Mouse (Mus musculus): ENCODE data around the gene Trim10. TPM values are rescaled to one million over a fixed set of nuclear protein-coding genes. Genes with fewer than 3 reads are reported as not detected.

Trim10 gene
- polyA plus RNA-seq, 1 experiment from 2014 or later = 295 TPM

- no peak for ATAC-seq (ENCODE audit: low read depth)
- Histone ChIP-seq H3K9ac (ENCODE audit: low read depth, low read length) (no peak overlapping the region), H3K27ac (ENCODE audit: low read length) (no peak overlapping the region), H3K4me2 (ENCODE audit: low read depth, low read length) (no peak overlapping the region), H3K4me1 (ENCODE audit: control insufficient read depth, low read depth, low read length) (no peaks in the 10 kb centered on the region), H3K36me3 (ENCODE audit: control insufficient read depth, insufficient read depth) (no peaks in the 10 kb centered on the region), H3K4me3 (ENCODE audit: low read depth, low read length) (no peak overlapping the region), H3K27me3 (ENCODE audit: control insufficient read depth, insufficient read depth, low read depth, low read length) (peaks cover 7% of the 10 kb centered on the region), H3K9me3 (replicated peaks; ENCODE audit: control insufficient read depth, low read length) (no peaks in the 10 kb centered on the region)
- WGBS (ENCODE audit: insufficient replicate concordance) = 44% methylated on average over 2 of the region's 2 CpGs
These were observed 42.7 kb downstream of the Trim10 start for GRCm38 (mm10) chr17:36912031-36912430.

DNA sequence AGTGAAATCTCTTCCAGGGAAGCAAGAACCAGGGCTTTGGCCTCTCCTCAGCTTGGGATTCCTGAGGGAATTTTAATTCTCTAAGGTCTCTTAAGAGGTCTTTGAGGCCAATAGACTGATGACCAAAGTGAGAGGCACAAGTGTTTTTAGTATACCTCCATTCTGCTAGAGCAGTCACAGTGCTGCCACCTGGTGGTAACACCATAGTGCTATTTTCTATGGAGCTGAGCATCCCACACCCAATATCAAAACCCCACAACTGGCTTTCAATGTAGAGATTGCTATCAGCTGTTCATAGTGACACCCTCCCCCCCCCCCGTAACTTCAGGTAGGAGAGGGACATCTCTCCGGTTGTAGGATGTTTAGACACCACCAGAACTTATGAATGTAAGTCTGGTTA, 44.7 kb downstream of the Trim10 start:
- H3K27me3 ChIP-seq (ENCODE audit: control insufficient read depth, insufficient read depth, low read depth, low read length) = peaks cover 7% of the 10 kb centered on the region
- no peaks in the 10 kb centered on the region for H3K9me3 ChIP-seq (replicated peaks; ENCODE audit: control insufficient read depth, low read length)
- no peaks in the 10 kb centered on the region for H3K36me3 ChIP-seq (ENCODE audit: control insufficient read depth, insufficient read depth)
- 7% methylated on average over 2 of the region's 2 CpGs for WGBS (ENCODE audit: insufficient replicate concordance)
- no peak overlapping the region for H3K4me2 ChIP-seq (ENCODE audit: low read depth, low read length)
- no peak overlapping the region for H3K4me3 ChIP-seq (ENCODE audit: low read depth, low read length)
- no peak for ATAC-seq (ENCODE audit: low read depth)
- H3K4me1 ChIP-seq (ENCODE audit: control insufficient read depth, low read depth, low read length) = no peaks in the 10 kb centered on the region
- no peak overlapping the region for H3K27ac ChIP-seq (ENCODE audit: low read length)
- no peak overlapping the region for H3K9ac ChIP-seq (ENCODE audit: low read depth, low read length)

DNA sequence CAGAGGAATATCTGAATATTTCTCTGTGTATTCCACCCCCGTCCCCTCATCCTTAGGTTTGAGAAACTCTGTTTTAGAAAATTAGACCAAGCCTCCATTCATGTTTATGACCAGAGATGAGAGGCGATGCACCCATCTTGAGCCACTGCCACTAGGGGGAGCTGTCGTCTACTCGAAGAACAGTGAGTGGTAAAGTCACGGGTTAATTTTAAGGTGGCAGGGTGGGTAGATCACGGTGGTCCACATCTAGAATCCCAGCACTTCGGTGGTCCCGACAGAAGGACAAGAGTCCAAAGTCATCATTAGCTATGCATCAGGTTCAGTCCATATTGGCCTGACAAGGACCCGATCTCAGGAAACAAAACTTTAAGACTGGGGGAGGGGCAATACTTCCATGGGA, 45.7 kb downstream of the Trim10 start:
- Histone ChIP-seq H3K27ac (ENCODE audit: low read length) (no peak overlapping the region), H3K4me2 (ENCODE audit: low read depth, low read length) (no peak overlapping the region), H3K4me3 (ENCODE audit: low read depth, low read length) (no peak overlapping the region), H3K36me3 (ENCODE audit: control insufficient read depth, insufficient read depth) (no peaks in the 10 kb centered on the region), H3K27me3 (ENCODE audit: control insufficient read depth, insufficient read depth, low read depth, low read length) (peaks cover 7% of the 10 kb centered on the region), H3K9me3 (replicated peaks; ENCODE audit: control insufficient read depth, low read length) (no peaks in the 10 kb centered on the region), H3K4me1 (ENCODE audit: control insufficient read depth, low read depth, low read length) (no peaks in the 10 kb centered on the region), H3K9ac (ENCODE audit: low read depth, low read length) (no peak overlapping the region)
- 8% methylated on average over 9 of the region's 9 CpGs for WGBS (ENCODE audit: insufficient replicate concordance)
- ATAC-seq (ENCODE audit: low read depth) = no peak

GRCm38 (mm10) chr17:36920239-36920638, 50.9 kb downstream of the Trim10 start:
- no peaks in the 10 kb centered on the region for H3K4me1 ChIP-seq (ENCODE audit: control insufficient read depth, low read depth, low read length)
- no peaks in the 10 kb centered on the region for H3K36me3 ChIP-seq (ENCODE audit: control insufficient read depth, insufficient read depth)
- H3K27me3 ChIP-seq (ENCODE audit: control insufficient read depth, insufficient read depth, low read depth, low read length) = peaks cover 7% of the 10 kb centered on the region
- 47% methylated on average over 15 of the region's 15 CpGs for WGBS (ENCODE audit: insufficient replicate concordance)
- H3K27ac ChIP-seq (ENCODE audit: low read length) = no peak overlapping the region
- no peaks in the 10 kb centered on the region for H3K9me3 ChIP-seq (replicated peaks; ENCODE audit: control insufficient read depth, low read length)
- ATAC-seq (ENCODE audit: low read depth) = 0 out of 2 replicates have a peak, but pooled peaks have one; percentile 37
- no peak overlapping the region for H3K4me2 ChIP-seq (ENCODE audit: low read depth, low read length)
- H3K9ac ChIP-seq (ENCODE audit: low read depth, low read length) = no peak overlapping the region
- no peak overlapping the region for H3K4me3 ChIP-seq (ENCODE audit: low read depth, low read length)

DNA sequence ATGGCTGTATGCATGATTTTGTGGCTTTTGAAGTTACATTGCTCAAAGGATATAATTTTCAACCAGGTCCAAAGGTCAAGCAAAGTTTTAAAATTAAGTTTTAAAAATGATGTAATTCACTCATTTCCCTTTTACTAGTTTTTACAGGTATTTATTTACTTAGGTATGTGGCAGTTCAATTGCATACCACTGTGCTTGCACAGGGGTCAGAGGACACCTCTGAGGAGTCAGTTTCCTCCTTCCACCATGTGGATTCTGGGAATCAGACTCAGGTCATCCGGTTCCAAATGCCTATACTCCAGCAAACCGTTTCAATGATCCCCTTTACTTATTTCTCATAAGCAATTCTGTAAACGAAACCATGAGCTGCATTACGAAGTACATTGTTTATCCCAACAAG, 53.3 kb downstream of the Trim10 start:
- H3K36me3 ChIP-seq (ENCODE audit: control insufficient read depth, insufficient read depth) = no peaks in the 10 kb centered on the region
- ATAC-seq (ENCODE audit: low read depth) = no peak
- H3K9ac ChIP-seq (ENCODE audit: low read depth, low read length) = no peak overlapping the region
- no peak overlapping the region for H3K27ac ChIP-seq (ENCODE audit: low read length)
- H3K4me1 ChIP-seq (ENCODE audit: control insufficient read depth, low read depth, low read length) = no peaks in the 10 kb centered on the region
- no peak overlapping the region for H3K4me2 ChIP-seq (ENCODE audit: low read depth, low read length)
- WGBS (ENCODE audit: insufficient replicate concordance) = 58% methylated on average over 4 of the region's 4 CpGs
- no peak overlapping the region for H3K4me3 ChIP-seq (ENCODE audit: low read depth, low read length)
- no peaks in the 10 kb centered on the region; the same call in 1 of the 2 replicates for H3K27me3 ChIP-seq (ENCODE audit: control insufficient read depth, insufficient read depth, low read depth, low read length)
- no peaks in the 10 kb centered on the region for H3K9me3 ChIP-seq (replicated peaks; ENCODE audit: control insufficient read depth, low read length)

- no peak overlapping the region for H3K4me2 ChIP-seq (ENCODE audit: low read depth, low read length)
- no peaks in the 10 kb centered on the region; the same call in 1 of the 2 replicates for H3K27me3 ChIP-seq (ENCODE audit: control insufficient read depth, insufficient read depth, low read depth, low read length)
- H3K4me3 ChIP-seq (ENCODE audit: low read depth, low read length) = no peak overlapping the region
- H3K36me3 ChIP-seq (ENCODE audit: control insufficient read depth, insufficient read depth) = no peaks in the 10 kb centered on the region
- no peak overlapping the region for H3K27ac ChIP-seq (ENCODE audit: low read length)
- H3K4me1 ChIP-seq (ENCODE audit: control insufficient read depth, low read depth, low read length) = no peaks in the 10 kb centered on the region
- no peaks in the 10 kb centered on the region for H3K9me3 ChIP-seq (replicated peaks; ENCODE audit: control insufficient read depth, low read length)
- no peak for ATAC-seq (ENCODE audit: low read depth)
- 44% methylated on average over 4 of the region's 4 CpGs for whole genome bisulfite sequencing (ENCODE audit: insufficient replicate concordance)
- H3K9ac ChIP-seq (ENCODE audit: low read depth, low read length) = no peak overlapping the region
These were observed 54.1 kb downstream of the Trim10 start for GRCm38 (mm10) chr17:36923491-36923890.

Other genes starting within 250 kb of the Trim10 start
- gene H2-M9, start 226.9 kb upstream of the Trim10 start, polyA plus RNA-seq (2015; fragmentation: Nextera tagmentation; extraction: Ambion mirVana) = not detected in 2 replicates
- gene H2-M1, start 197.4 kb upstream of the Trim10 start, polyA plus RNA-seq (2015; fragmentation: Nextera tagmentation; extraction: Ambion mirVana) = not detected in 2 replicates
- not detected in 2 replicates for gene H2-M10.5, start 96.7 kb upstream of the Trim10 start, polyA plus RNA-seq (2015; fragmentation: Nextera tagmentation; extraction: Ambion mirVana)
- not detected in 2 replicates for gene H2-M10.6, start 57.4 kb upstream of the Trim10 start, polyA plus RNA-seq (2015; fragmentation: Nextera tagmentation; extraction: Ambion mirVana)
- 15.8 and 16.7 TPM in 2 replicates for gene Trim26, start 32.4 kb upstream of the Trim10 start, polyA plus RNA-seq (2015; fragmentation: Nextera tagmentation; extraction: Ambion mirVana)
- 0.55 and 0.61 TPM in 2 replicates for gene Trim15, start 2.4 kb upstream of the Trim10 start, polyA plus RNA-seq (2015; fragmentation: Nextera tagmentation; extraction: Ambion mirVana)
- gene Trim40, start 20.5 kb downstream of the Trim10 start, polyA plus RNA-seq (2015; fragmentation: Nextera tagmentation; extraction: Ambion mirVana) = not detected in 2 replicates
- 0.27 TPM in 1 of 2 replicates, not detected in the other for gene Trim31, start 28.5 kb downstream of the Trim10 start, polyA plus RNA-seq (2015; fragmentation: Nextera tagmentation; extraction: Ambion mirVana)
- 0.08 TPM in 1 of 2 replicates, not detected in the other for gene Rnf39, start 73.3 kb downstream of the Trim10 start, polyA plus RNA-seq (2015; fragmentation: Nextera tagmentation; extraction: Ambion mirVana)
- 23.9 and 28.8 TPM in 2 replicates for gene Ppp1r11, start 82.2 kb downstream of the Trim10 start, polyA plus RNA-seq (2015; fragmentation: Nextera tagmentation; extraction: Ambion mirVana)
- 20.9 and 21.3 TPM in 2 replicates for gene Znrd1, start 89.0 kb downstream of the Trim10 start, polyA plus RNA-seq (2015; fragmentation: Nextera tagmentation; extraction: Ambion mirVana)
- gene Znrd1as, start 89.0 kb downstream of the Trim10 start, polyA plus RNA-seq (2015; fragmentation: Nextera tagmentation; extraction: Ambion mirVana) = 2.5 and 3.0 TPM in 2 replicates
- not detected in 2 replicates for gene 2410137M14Rik, start 111.7 kb downstream of the Trim10 start, polyA plus RNA-seq (2015; fragmentation: Nextera tagmentation; extraction: Ambion mirVana)
- not detected in 2 replicates for gene H2-M5, start 120.0 kb downstream of the Trim10 start, polyA plus RNA-seq (2015; fragmentation: Nextera tagmentation; extraction: Ambion mirVana)
- 2.9 and 3.4 TPM in 2 replicates for gene Zfp57, start 131.6 kb downstream of the Trim10 start, polyA plus RNA-seq (2015; fragmentation: Nextera tagmentation; extraction: Ambion mirVana)
- not detected in 2 replicates for gene Mog, start 153.8 kb downstream of the Trim10 start, polyA plus RNA-seq (2015; fragmentation: Nextera tagmentation; extraction: Ambion mirVana)
- gene Gabbr1, start 176.4 kb downstream of the Trim10 start, polyA plus RNA-seq (2015; fragmentation: Nextera tagmentation; extraction: Ambion mirVana) = 0.46 and 1.0 TPM in 2 replicates
- gene Olfr90, start 218.9 kb downstream of the Trim10 start, polyA plus RNA-seq (2015; fragmentation: Nextera tagmentation; extraction: Ambion mirVana) = not detected in 2 replicates
- gene Olfr91, start 228.7 kb downstream of the Trim10 start, polyA plus RNA-seq (2015; fragmentation: Nextera tagmentation; extraction: Ambion mirVana) = not detected in 2 replicates

Data from liver, embryonic 16.5 days (tissue).